Mouse (Mus musculus): ENCODE data around the gene Mrtfa. TPM values are rescaled to one million over a fixed set of nuclear protein-coding genes. Genes with fewer than 3 reads are reported as not detected.

The Mrtfa gene
- total and polyA plus RNA-seq, 2 experiments from 2014 or later, result 22.6 to 32.1 TPM

DNA sequence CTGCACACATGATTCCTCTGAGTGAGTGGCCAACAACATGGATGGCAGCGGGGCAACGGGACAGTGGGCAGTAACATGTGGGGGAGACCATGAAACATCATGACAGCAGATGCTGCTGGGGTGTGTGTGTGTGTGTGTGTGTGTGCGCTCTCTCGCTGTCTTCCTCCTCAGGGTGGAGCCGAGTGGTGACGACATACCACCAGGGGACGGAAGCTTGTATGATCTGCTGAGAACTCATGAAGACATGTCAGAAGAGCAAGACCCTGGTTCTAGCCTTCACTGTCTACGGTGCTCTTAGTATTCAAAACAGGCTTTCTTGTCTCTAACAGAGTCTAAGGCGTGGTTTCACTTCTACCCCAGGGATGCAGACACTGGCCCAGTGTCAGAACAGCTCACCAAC is 146.1 kb downstream of the Mrtfa start:
- ATAC-seq, result no peak
- 92% methylated on average over 9 of the region's 9 CpGs for WGBS

DNA sequence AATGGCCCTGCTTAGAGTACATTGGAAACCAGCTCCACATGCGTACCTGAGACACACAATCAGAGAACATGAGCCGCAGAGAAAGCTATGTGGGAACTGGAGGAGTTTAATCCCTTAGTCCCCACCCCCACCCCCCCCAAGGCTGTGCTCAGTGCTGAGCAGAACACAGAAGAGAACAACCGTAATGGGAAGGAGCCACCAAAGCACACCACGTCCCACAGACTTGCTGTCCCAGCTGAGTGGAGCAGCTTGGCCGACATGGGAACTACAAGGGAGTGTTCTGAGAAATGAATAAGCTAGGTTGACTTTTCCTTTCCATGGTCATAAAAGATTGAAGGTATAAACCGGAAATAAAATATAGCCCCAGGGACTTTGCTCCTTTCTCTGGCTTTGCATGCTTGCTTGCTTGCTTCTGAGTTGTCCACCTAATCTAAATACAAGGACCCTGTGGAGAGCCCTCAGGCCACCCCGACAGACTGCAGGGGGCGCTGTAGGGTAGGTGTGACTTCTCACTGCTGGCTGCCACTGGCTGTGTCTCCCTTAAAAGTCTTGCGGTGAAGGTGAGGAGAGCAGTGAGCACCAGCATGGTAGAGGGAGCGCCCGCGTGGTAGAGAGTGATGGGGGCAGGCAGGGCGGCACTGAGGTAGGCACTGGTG is 148.2 kb downstream of the Mrtfa start:
- Histone ChIP-seq H3K36me3 (ENCODE audit: insufficient read depth, low read length) (peaks cover 7% of the 10 kb centered on the region; the same call in 1 of the 2 replicates), H3K9ac (replicated peaks; ENCODE audit: low read length) (no peak overlapping the region), H3K27ac (no peak overlapping the region), H3K4me1 (ENCODE audit: insufficient read depth, low read length) (no peaks in the 10 kb centered on the region), H3K4me3 (ENCODE audit: low read length) (no peak overlapping the region), H3K27me3 (ENCODE audit: insufficient read depth, low read length) (no peaks in the 10 kb centered on the region), H3K4me2 (ENCODE audit: low read depth, low read length) (no peak overlapping the region), H3K9me3 (ENCODE audit: low read length) (no peaks in the 10 kb centered on the region)
- no peak for ATAC-seq
- peak; percentile 46 for TF ChIP-seq CTCF (IDR thresholded peaks at IDR 0.05; ENCODE audit: low read depth)
- peak; percentile 36 for DNase-seq (ENCODE audit: low spot score)
- WGBS, result 67% methylated on average over 13 of the region's 13 CpGs

More for the DNA sequence above, 146.1 kb downstream of the Mrtfa start:
- peaks cover 7% of the 10 kb centered on the region; the same call in 1 of the 2 replicates for H3K36me3 ChIP-seq (ENCODE audit: insufficient read depth, low read length)
- H3K4me3 ChIP-seq (ENCODE audit: low read length), result no peak overlapping the region
- no peak overlapping the region for H3K27ac ChIP-seq
- H3K9me3 ChIP-seq (ENCODE audit: low read length), result no peaks in the 10 kb centered on the region
- no peak for TF ChIP-seq CTCF (IDR thresholded peaks at IDR 0.05; ENCODE audit: low read depth)
- H3K4me2 ChIP-seq (ENCODE audit: low read depth, low read length), result no peak overlapping the region
- DNase-seq (ENCODE audit: low spot score), result no peak
- H3K4me1 ChIP-seq (ENCODE audit: insufficient read depth, low read length), result no peaks in the 10 kb centered on the region
- no peaks in the 10 kb centered on the region for H3K27me3 ChIP-seq (ENCODE audit: insufficient read depth, low read length)
- no peak overlapping the region for H3K9ac ChIP-seq (replicated peaks; ENCODE audit: low read length)

DNA sequence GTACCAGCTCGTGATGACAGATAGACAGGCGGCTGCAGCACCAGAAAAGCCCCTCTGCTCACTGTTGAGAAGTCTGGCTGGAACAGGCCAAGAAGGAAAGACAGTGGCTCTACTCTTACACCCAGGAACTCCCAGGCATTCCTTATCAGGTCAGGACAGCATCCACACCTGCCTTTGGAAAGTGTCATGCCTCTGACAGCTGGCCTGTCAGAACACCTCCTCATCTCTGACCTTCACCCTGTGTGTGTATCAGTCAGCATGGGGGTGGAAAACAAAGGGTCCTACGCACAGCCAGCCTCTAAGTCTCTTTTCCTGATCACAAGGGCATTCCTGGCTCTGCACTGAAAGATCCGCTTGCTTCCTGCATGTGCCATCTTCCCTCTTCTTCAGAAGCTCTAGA is 148.8 kb downstream of the Mrtfa start:
- DNase-seq (ENCODE audit: low spot score) (no peak), ATAC-seq (no peak)
- no peak overlapping the region for H3K4me3 ChIP-seq (ENCODE audit: low read length)
- H3K36me3 ChIP-seq (ENCODE audit: insufficient read depth, low read length), result peaks cover 7% of the 10 kb centered on the region; the same call in 1 of the 2 replicates
- no peaks in the 10 kb centered on the region for H3K27me3 ChIP-seq (ENCODE audit: insufficient read depth, low read length)
- no peak overlapping the region for H3K9ac ChIP-seq (replicated peaks; ENCODE audit: low read length)
- WGBS, result 75% methylated on average over 4 of the region's 4 CpGs
- H3K27ac ChIP-seq, result no peak overlapping the region
- TF ChIP-seq CTCF (IDR thresholded peaks at IDR 0.05; ENCODE audit: low read depth), result no peak
- H3K4me2 ChIP-seq (ENCODE audit: low read depth, low read length), result no peak overlapping the region
- H3K4me1 ChIP-seq (ENCODE audit: insufficient read depth, low read length), result no peaks in the 10 kb centered on the region
- no peaks in the 10 kb centered on the region for H3K9me3 ChIP-seq (ENCODE audit: low read length)

GRCm38 (mm10) chr15:81038419-81038818 is 152.1 kb downstream of the Mrtfa start:
- 73% methylated on average over 5 of the region's 5 CpGs for WGBS
- Histone ChIP-seq H3K4me1 (ENCODE audit: insufficient read depth, low read length) (peaks cover 7% of the 10 kb centered on the region; the same call in 1 of the 2 replicates), H3K9ac (replicated peaks; ENCODE audit: low read length) (no peak overlapping the region), H3K27me3 (ENCODE audit: insufficient read depth, low read length) (no peaks in the 10 kb centered on the region), H3K36me3 (ENCODE audit: insufficient read depth, low read length) (no peaks in the 10 kb centered on the region), H3K4me2 (ENCODE audit: low read depth, low read length) (no peak overlapping the region), H3K4me3 (ENCODE audit: low read length) (no peak overlapping the region), H3K27ac (no peak overlapping the region), H3K9me3 (ENCODE audit: low read length) (no peaks in the 10 kb centered on the region)
- DNase-seq (ENCODE audit: low spot score) (no peak), ATAC-seq (no peak)
- TF ChIP-seq CTCF (IDR thresholded peaks at IDR 0.05; ENCODE audit: low read depth), result no peak

- Histone ChIP-seq H3K4me3 (ENCODE audit: low read length) (no peak overlapping the region), H3K27ac (no peak overlapping the region), H3K9me3 (ENCODE audit: low read length) (no peaks in the 10 kb centered on the region), H3K4me2 (ENCODE audit: low read depth, low read length) (no peak overlapping the region), H3K4me1 (ENCODE audit: insufficient read depth, low read length) (peaks cover 7% of the 10 kb centered on the region; the same call in 1 of the 2 replicates), H3K36me3 (ENCODE audit: insufficient read depth, low read length) (no peaks in the 10 kb centered on the region), H3K9ac (replicated peaks; ENCODE audit: low read length) (no peak overlapping the region), H3K27me3 (ENCODE audit: insufficient read depth, low read length) (no peaks in the 10 kb centered on the region)
- TF ChIP-seq CTCF (IDR thresholded peaks at IDR 0.05; ENCODE audit: low read depth), result no peak
- no peak for DNase-seq (ENCODE audit: low spot score)
- 72% methylated on average over 12 of the region's 12 CpGs for WGBS
- ATAC-seq, result no peak
Measured at GRCm38 (mm10) chr15:81035417-81036162, 155.0 kb downstream of the Mrtfa start.

DNA sequence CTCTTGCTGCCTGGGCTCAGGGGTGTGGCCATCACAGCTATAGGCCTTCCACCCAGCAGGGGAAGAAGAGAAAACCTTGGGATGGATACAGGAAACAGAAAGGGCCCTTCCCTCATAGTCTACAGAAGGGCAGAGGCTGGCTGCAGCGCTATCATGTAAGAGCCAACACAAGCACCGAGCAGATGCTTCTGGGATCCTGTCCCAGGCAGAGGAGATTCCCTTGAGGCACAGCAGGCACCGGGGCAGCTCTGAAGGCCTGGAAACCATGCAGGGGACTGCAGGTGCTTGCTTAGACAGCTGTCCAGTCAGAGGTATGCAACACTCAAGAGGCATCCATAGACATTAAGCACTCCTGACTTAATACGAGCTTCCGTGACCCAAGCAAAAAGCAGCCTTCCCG is 156.4 kb downstream of the Mrtfa start:
- 71% methylated on average over 6 of the region's 6 CpGs for WGBS

More for the DNA sequence above, 156.4 kb downstream of the Mrtfa start:
- Histone ChIP-seq H3K4me2 (ENCODE audit: low read depth, low read length) (no peak overlapping the region), H3K27me3 (ENCODE audit: insufficient read depth, low read length) (no peaks in the 10 kb centered on the region), H3K4me1 (ENCODE audit: insufficient read depth, low read length) (peaks cover 7% of the 10 kb centered on the region; the same call in 1 of the 2 replicates), H3K9me3 (ENCODE audit: low read length) (no peaks in the 10 kb centered on the region), H3K27ac (0 out of 2 replicates have a peak overlapping the region, but pooled peaks have one; percentile 26), H3K36me3 (ENCODE audit: insufficient read depth, low read length) (no peaks in the 10 kb centered on the region), H3K4me3 (ENCODE audit: low read length) (no peak overlapping the region), H3K9ac (replicated peaks; ENCODE audit: low read length) (no peak overlapping the region)
- ATAC-seq (no peak), DNase-seq (ENCODE audit: low spot score) (no peak)
- no peak for TF ChIP-seq CTCF (IDR thresholded peaks at IDR 0.05; ENCODE audit: low read depth)

All from hindbrain, postnatal 0 days (tissue).